Mouse (Mus musculus): ENCODE data around the gene Atad2b.

DNA sequence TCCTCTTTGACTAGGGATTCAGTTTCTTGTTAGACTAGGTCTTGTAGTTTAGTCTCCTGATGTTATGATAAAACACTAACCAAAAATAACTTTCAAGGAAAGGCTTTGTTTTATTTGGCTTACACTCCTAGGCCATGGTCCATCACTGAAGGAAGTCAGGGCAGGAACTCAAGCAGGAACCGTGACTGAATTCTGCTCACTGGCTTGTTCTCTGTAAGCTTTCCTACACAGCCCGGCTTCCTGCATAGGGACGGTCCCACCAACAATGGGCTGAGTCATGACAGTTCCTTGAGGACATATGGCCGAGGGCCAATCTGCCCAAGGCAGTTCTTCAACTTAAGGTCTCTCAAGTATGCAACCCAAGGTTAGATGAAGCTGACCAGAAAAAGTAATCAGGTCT lies 5.4 kb upstream of the Atad2b start:
- TF ChIP-seq POLR2A (IDR thresholded peaks at IDR 0.05; ENCODE audit: low read depth, low read length), result no peak
- no peak for TF ChIP-seq CTCF (conservative IDR thresholded peaks at IDR 0.05; ENCODE audit: insufficient read depth, insufficient read length, low read depth, low read length)

Data from kidney, adult 2 months (tissue).